Mouse (Mus musculus): ENCODE measurements around the gene Rbm17. TPM values are rescaled to one million over a fixed set of nuclear protein-coding genes. Genes with fewer than 3 reads are reported as not detected.
A peak's percentile ranks its signal among the peaks of the same experiment; 100 is the strongest.

The Rbm17 gene
- polyA plus RNA-seq, 1 experiment, result 48.7 TPM

GRCm38 (mm10) chr2:11601795-11602194 lies 2.2 kb downstream of the Rbm17 start:
- H3K4me1 ChIP-seq (ENCODE audit: control insufficient read depth, insufficient read depth, low read length), result no peaks in the 10 kb centered on the region; the same call in 1 of the 2 replicates
- no peak for TF ChIP-seq CTCF (conservative IDR thresholded peaks at IDR 0.05; ENCODE audit: insufficient read depth, insufficient read length, low read depth, low read length)
- no peak for TF ChIP-seq POLR2A (IDR thresholded peaks at IDR 0.05; ENCODE audit: low read depth, low read length)
- no peak for DNase-seq
- H3K27ac ChIP-seq (ENCODE audit: insufficient read depth, low read depth, low read length), result no peak overlapping the region
- H3K4me3 ChIP-seq (ENCODE audit: insufficient read depth, low read depth, low read length), result no peak overlapping the region
- 73% methylated on average over 6 of the region's 6 CpGs for WGBS
- H3K27me3 ChIP-seq (replicated peaks; ENCODE audit: control insufficient read depth, insufficient read depth, low read length), result no peaks in the 10 kb centered on the region
- no peaks in the 10 kb centered on the region for H3K36me3 ChIP-seq (ENCODE audit: control insufficient read depth, insufficient read depth, low read length)

- Histone ChIP-seq H3K4me1 (ENCODE audit: control insufficient read depth, insufficient read depth, low read length) (no peaks in the 10 kb centered on the region; the same call in 1 of the 2 replicates), H3K36me3 (ENCODE audit: control insufficient read depth, insufficient read depth, low read length) (peaks cover 7% of the 10 kb centered on the region), H3K27ac (ENCODE audit: insufficient read depth, low read depth, low read length) (no peak overlapping the region), H3K27me3 (replicated peaks; ENCODE audit: control insufficient read depth, insufficient read depth, low read length) (no peaks in the 10 kb centered on the region), H3K4me3 (ENCODE audit: insufficient read depth, low read depth, low read length) (no peak overlapping the region)
- TF ChIP-seq CTCF (conservative IDR thresholded peaks at IDR 0.05; ENCODE audit: insufficient read depth, insufficient read length, low read depth, low read length) (no peak), POLR2A (IDR thresholded peaks at IDR 0.05; ENCODE audit: low read depth, low read length) (no peak)
- DNase-seq, result peak; percentile 69
- 75% methylated on average over 7 of the region's 7 CpGs for WGBS
Observed at GRCm38 (mm10) chr2:11597906-11598305, 6.0 kb downstream of the Rbm17 start.

- Histone ChIP-seq H3K4me1 (ENCODE audit: control insufficient read depth, insufficient read depth, low read length) (no peaks in the 10 kb centered on the region), H3K4me3 (ENCODE audit: insufficient read depth, low read depth, low read length) (no peak overlapping the region), H3K27ac (ENCODE audit: insufficient read depth, low read depth, low read length) (no peak overlapping the region), H3K27me3 (replicated peaks; ENCODE audit: control insufficient read depth, insufficient read depth, low read length) (no peaks in the 10 kb centered on the region), H3K36me3 (ENCODE audit: control insufficient read depth, insufficient read depth, low read length) (peaks cover 7% of the 10 kb centered on the region)
- DNase-seq, result no peak
- 82% methylated on average over 2 of the region's 2 CpGs for WGBS
- no peak for TF ChIP-seq CTCF (conservative IDR thresholded peaks at IDR 0.05; ENCODE audit: insufficient read depth, insufficient read length, low read depth, low read length)
- TF ChIP-seq POLR2A (IDR thresholded peaks at IDR 0.05; ENCODE audit: low read depth, low read length), result no peak
Observed at GRCm38 (mm10) chr2:11596690-11597089, 7.3 kb downstream of the Rbm17 start.

GRCm38 (mm10) chr2:11587996-11588395 lies 16.0 kb downstream of the Rbm17 start:
- Histone ChIP-seq H3K4me1 (ENCODE audit: control insufficient read depth, insufficient read depth, low read length) (no peaks in the 10 kb centered on the region), H3K27ac (ENCODE audit: insufficient read depth, low read depth, low read length) (no peak overlapping the region), H3K27me3 (replicated peaks; ENCODE audit: control insufficient read depth, insufficient read depth, low read length) (no peaks in the 10 kb centered on the region), H3K36me3 (ENCODE audit: control insufficient read depth, insufficient read depth, low read length) (peaks cover 7% of the 10 kb centered on the region), H3K4me3 (ENCODE audit: insufficient read depth, low read depth, low read length) (no peak overlapping the region)
- no peak for DNase-seq
- 82% methylated on average over 4 of the region's 4 CpGs for WGBS
- no peak for TF ChIP-seq CTCF (conservative IDR thresholded peaks at IDR 0.05; ENCODE audit: insufficient read depth, insufficient read length, low read depth, low read length)
- TF ChIP-seq POLR2A (IDR thresholded peaks at IDR 0.05; ENCODE audit: low read depth, low read length), result no peak

- no peak overlapping the region for H3K27ac ChIP-seq (ENCODE audit: insufficient read depth, low read depth, low read length)
- H3K4me3 ChIP-seq (ENCODE audit: insufficient read depth, low read depth, low read length), result no peak overlapping the region
- DNase-seq, result no peak
- no peaks in the 10 kb centered on the region; the same call in 1 of the 2 replicates for H3K36me3 ChIP-seq (ENCODE audit: control insufficient read depth, insufficient read depth, low read length)
- TF ChIP-seq POLR2A (IDR thresholded peaks at IDR 0.05; ENCODE audit: low read depth, low read length) (no peak), CTCF (conservative IDR thresholded peaks at IDR 0.05; ENCODE audit: insufficient read depth, insufficient read length, low read depth, low read length) (no peak)
- no peaks in the 10 kb centered on the region for H3K4me1 ChIP-seq (ENCODE audit: control insufficient read depth, insufficient read depth, low read length)
- no peaks in the 10 kb centered on the region for H3K27me3 ChIP-seq (replicated peaks; ENCODE audit: control insufficient read depth, insufficient read depth, low read length)
- WGBS, result 96% methylated on average over 4 of the region's 4 CpGs
Observed at GRCm38 (mm10) chr2:11579399-11579798, 24.6 kb downstream of the Rbm17 start.

GRCm38 (mm10) chr2:11578187-11578586 lies 25.8 kb downstream of the Rbm17 start:
- no peak overlapping the region for H3K27ac ChIP-seq (ENCODE audit: insufficient read depth, low read depth, low read length)
- no peak overlapping the region for H3K4me3 ChIP-seq (ENCODE audit: insufficient read depth, low read depth, low read length)
- no peaks in the 10 kb centered on the region for H3K36me3 ChIP-seq (ENCODE audit: control insufficient read depth, insufficient read depth, low read length)
- no peak for DNase-seq
- no peaks in the 10 kb centered on the region for H3K4me1 ChIP-seq (ENCODE audit: control insufficient read depth, insufficient read depth, low read length)
- no peaks in the 10 kb centered on the region for H3K27me3 ChIP-seq (replicated peaks; ENCODE audit: control insufficient read depth, insufficient read depth, low read length)
- WGBS, result 83% methylated on average over 6 of the region's 6 CpGs
- no peak for TF ChIP-seq CTCF (conservative IDR thresholded peaks at IDR 0.05; ENCODE audit: insufficient read depth, insufficient read length, low read depth, low read length)
- no peak for TF ChIP-seq POLR2A (IDR thresholded peaks at IDR 0.05; ENCODE audit: low read depth, low read length)

GRCm38 (mm10) chr2:11573684-11574083 lies 30.3 kb downstream of the Rbm17 start:
- Histone ChIP-seq H3K27ac (ENCODE audit: insufficient read depth, low read depth, low read length) (no peak overlapping the region), H3K27me3 (replicated peaks; ENCODE audit: control insufficient read depth, insufficient read depth, low read length) (no peaks in the 10 kb centered on the region), H3K36me3 (ENCODE audit: control insufficient read depth, insufficient read depth, low read length) (no peaks in the 10 kb centered on the region), H3K4me1 (ENCODE audit: control insufficient read depth, insufficient read depth, low read length) (no peaks in the 10 kb centered on the region), H3K4me3 (ENCODE audit: insufficient read depth, low read depth, low read length) (no peak overlapping the region)
- no peak for DNase-seq
- WGBS, result 92% methylated on average over 1 of the region's 1 CpGs
- TF ChIP-seq CTCF (conservative IDR thresholded peaks at IDR 0.05; ENCODE audit: insufficient read depth, insufficient read length, low read depth, low read length) (no peak), POLR2A (IDR thresholded peaks at IDR 0.05; ENCODE audit: low read depth, low read length) (no peak)
